Mouse (Mus musculus) intestine, embryonic 15.5 days (tissue): ENCODE data around the gene Nobox. TPM values are rescaled to one million over a fixed set of nuclear protein-coding genes. Genes with fewer than 3 reads are reported as not detected.
A peak's percentile ranks its signal among the peaks of the same experiment; 100 is the strongest.

Source experiments
- ATAC-seq: fragments of 200-750 bp; cut with Nextera tagmentation; 2 replicates; pipeline ENCODE4 v1.8.0; 2017; ENCODE audit warnings: moderate TSS enrichment, moderate library complexity
- H3K27ac ChIP-seq: fragments of 300-500 bp; sonication (generic); 2 replicates; pipeline ENCODE4 v1.5.1; 2015; ENCODE audit warnings: mild to moderate bottlenecking, inconsistent platforms
- H3K27me3 ChIP-seq: fragments of 300-500 bp; sonication (generic); replicated peaks from 2 replicates; pipeline ENCODE4 v1.6.1; 2015; ENCODE audit warnings: inconsistent platforms
- H3K36me3 ChIP-seq: fragments of 300-500 bp; sonication (generic); 2 replicates; pipeline ENCODE4 v1.6.1; 2015; ENCODE audit warnings: inconsistent platforms
- H3K4me1 ChIP-seq: fragments of 300-500 bp; sonication (generic); replicated peaks from 2 replicates; pipeline ENCODE4 v1.6.1; 2015; ENCODE audit warnings: inconsistent platforms
- H3K4me2 ChIP-seq: fragments of 300-500 bp; sonication (generic); replicated peaks from 2 replicates; pipeline ENCODE4 v1.6.1; 2015; ENCODE audit warnings: mild to moderate bottlenecking, inconsistent platforms
- H3K4me3 ChIP-seq: fragments of 300-500 bp; sonication (generic); replicated peaks from 2 replicates; pipeline ENCODE4 v1.5.1; 2015; ENCODE audit warnings: inconsistent platforms
- H3K9ac ChIP-seq: fragments of 300-500 bp; sonication (generic); 2 replicates; pipeline ENCODE4 v1.6.1; 2015; ENCODE audit warnings: inconsistent platforms
- H3K9me3 ChIP-seq: fragments of 300-500 bp; sonication (generic); 2 replicates; pipeline ENCODE4 v1.6.1; 2016; ENCODE audit warnings: inconsistent platforms
- WGBS: fragments of 180-500 bp; shearing (Covaris S2); methylation state at CpG from one replicate; pipeline ENCODE4 v1.1.7; 2015; 5-methylcytosine and 5-hydroxymethylcytosine counted together
- polyA plus RNA-seq: library from polyadenylated mRNA; unstranded; fragments of >200 nt; fragmentation: Nextera tagmentation; extraction: Ambion mirVana; gene quantifications from 2 replicates; pipeline ENCODE4 v1.2.1, GENCODE M21; 2015

The Nobox gene
- polyA plus RNA-seq, 1 experiment from 2014 or later, result not detected

DNA sequence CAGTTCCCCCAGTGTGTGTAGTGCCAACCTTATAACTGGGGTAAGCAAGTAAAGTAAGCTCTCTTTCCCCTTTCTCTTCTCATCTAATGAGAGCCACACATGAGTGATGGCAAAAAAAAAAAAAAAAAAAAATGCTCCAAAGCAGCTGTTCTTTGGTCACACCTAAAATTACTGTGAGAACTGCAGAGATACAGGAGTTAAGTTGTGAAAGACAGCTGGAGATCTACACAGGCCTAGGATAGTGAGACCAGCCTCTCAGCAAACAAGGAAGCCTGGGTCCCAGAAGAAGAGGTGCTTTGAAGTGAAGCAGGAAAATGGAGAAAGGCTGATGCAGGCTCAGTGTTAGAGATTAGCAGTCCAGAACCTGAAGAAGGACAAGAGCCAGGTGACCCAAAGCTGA lies 3.2 kb upstream of the Nobox start:
- Histone ChIP-seq H3K9me3 (no peaks in the 10 kb centered on the region), H3K4me1 (no peaks in the 10 kb centered on the region), H3K36me3 (no peaks in the 10 kb centered on the region), H3K9ac (no peak overlapping the region), H3K4me2 (no peak overlapping the region), H3K4me3 (no peak overlapping the region), H3K27me3 (no peaks in the 10 kb centered on the region), H3K27ac (no peak overlapping the region)
- no peak for ATAC-seq

DNA sequence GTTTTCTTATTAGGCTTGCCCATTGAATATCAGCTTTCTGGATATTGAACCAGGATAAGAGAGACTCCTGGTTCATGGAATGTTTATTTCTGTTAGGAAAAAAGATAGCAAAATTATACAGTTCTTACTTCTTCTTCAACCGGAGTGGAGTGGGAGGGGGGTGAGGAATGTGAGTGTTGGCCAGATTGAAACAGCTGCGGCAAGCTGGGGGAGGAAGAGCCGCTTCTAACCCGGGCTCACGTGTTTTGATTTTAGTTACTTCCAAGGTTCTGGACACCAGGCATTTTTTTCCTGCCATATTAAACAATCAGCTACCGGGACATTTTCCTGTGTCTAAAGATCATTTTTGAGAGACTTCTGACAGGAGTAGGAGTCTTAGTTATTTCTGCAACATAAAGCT lies 717 bp upstream of the Nobox start:
- Histone ChIP-seq H3K27ac (no peak overlapping the region), H3K27me3 (no peaks in the 10 kb centered on the region), H3K9me3 (no peaks in the 10 kb centered on the region), H3K4me2 (no peak overlapping the region), H3K4me3 (no peak overlapping the region), H3K4me1 (no peaks in the 10 kb centered on the region), H3K9ac (no peak overlapping the region), H3K36me3 (no peaks in the 10 kb centered on the region)
- WGBS, result 35% methylated on average over 6 of the region's 6 CpGs
- no peak for ATAC-seq

DNA sequence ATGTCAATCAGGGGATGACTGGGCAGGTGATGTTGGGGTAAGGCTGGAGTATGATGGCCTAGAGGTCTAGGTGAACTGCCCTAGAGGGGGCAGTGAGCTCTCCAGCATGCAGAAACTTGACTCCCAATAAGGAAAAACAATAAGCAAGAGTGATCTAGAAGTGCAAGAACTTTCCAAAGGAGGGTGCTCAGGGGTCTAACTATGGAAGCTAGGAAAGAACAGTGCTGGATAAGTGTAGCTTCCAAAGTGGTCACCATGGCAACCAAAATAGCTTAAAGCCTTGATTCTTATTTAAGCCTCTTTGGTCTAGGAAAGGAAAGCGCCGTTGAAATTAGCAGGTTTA lies 11.9 kb downstream of the Nobox start:
- ATAC-seq, result peak; percentile 39
- Histone ChIP-seq H3K9me3 (no peaks in the 10 kb centered on the region), H3K27me3 (no peaks in the 10 kb centered on the region), H3K9ac (no peak overlapping the region), H3K4me1 (peaks cover 13% of the 10 kb centered on the region), H3K4me3 (no peak overlapping the region), H3K27ac (no peak overlapping the region), H3K4me2 (no peak overlapping the region), H3K36me3 (no peaks in the 10 kb centered on the region)
- 46% methylated on average over 2 of the region's 2 CpGs for WGBS

DNA sequence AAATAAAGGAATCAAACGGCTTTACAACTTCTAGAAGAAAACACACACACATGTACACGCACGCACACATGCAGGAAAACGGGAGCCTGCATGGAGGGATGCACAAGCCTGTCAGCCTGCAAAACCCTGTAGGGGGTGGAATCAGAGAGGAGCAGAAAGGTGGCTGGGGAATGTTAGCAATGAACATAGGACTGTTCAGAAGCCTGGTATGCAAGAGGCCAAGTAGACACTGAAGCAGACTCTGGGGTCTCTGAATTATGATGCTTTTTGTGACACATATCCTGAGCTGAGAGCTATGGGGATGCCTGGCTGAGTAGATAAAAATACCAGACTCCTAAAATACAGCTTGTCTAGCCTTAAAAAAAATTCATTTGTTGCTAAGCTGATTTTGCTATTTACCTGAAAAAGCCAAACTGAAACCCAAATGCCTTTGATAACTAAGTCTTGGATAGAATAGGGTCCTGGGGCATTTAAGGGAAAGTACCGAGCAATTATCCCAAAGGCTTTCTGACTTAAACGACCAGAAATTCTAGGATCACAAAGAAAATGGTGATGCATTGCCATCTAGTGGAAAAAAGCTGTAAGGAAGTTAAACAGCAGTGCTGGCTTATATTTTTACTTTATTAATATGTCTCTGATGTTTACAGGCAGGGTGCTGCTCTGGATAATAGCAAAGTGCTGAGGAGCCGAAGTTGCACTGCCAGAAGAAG lies 12.4 kb downstream of the Nobox start:
- Histone ChIP-seq H3K4me3 (no peak overlapping the region), H3K9me3 (no peaks in the 10 kb centered on the region), H3K27ac (no peak overlapping the region), H3K4me2 (no peak overlapping the region), H3K4me1 (peaks cover 13% of the 10 kb centered on the region), H3K36me3 (no peaks in the 10 kb centered on the region), H3K27me3 (no peaks in the 10 kb centered on the region), H3K9ac (no peak overlapping the region)
- no peak; the same call in none of the 2 replicates for ATAC-seq
- WGBS, result 34% methylated on average over 7 of the region's 7 CpGs

DNA sequence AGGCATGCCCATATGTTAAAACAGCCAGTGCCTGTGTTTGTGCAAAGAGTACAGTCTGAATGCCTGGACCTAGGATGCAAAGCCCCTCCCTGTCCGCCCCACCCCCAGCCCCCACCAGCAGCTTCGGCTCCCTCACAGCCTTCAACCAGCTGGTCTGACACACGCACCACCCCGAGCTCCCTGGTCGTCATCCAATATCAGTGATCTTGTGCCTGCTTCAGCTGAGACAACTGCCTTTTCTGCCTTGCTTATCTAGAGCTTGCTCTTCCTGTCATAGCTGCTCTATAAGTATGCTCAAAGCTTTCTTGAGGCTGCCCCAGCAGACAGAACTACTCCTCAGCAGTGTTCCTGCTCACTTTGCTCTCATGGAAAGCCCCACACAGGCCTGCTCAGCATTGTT lies 13.4 kb downstream of the Nobox start:
- WGBS, result 23% methylated on average over 5 of the region's 5 CpGs
- Histone ChIP-seq H3K9me3 (no peaks in the 10 kb centered on the region), H3K27me3 (no peaks in the 10 kb centered on the region), H3K36me3 (no peaks in the 10 kb centered on the region), H3K4me1 (peaks cover 13% of the 10 kb centered on the region), H3K4me2 (no peak overlapping the region), H3K9ac (no peak overlapping the region), H3K4me3 (no peak overlapping the region), H3K27ac (no peak overlapping the region; the same call in 1 of the 2 replicates)
- 0 out of 2 replicates have a peak, but pooled peaks have one; percentile 3 for ATAC-seq

DNA sequence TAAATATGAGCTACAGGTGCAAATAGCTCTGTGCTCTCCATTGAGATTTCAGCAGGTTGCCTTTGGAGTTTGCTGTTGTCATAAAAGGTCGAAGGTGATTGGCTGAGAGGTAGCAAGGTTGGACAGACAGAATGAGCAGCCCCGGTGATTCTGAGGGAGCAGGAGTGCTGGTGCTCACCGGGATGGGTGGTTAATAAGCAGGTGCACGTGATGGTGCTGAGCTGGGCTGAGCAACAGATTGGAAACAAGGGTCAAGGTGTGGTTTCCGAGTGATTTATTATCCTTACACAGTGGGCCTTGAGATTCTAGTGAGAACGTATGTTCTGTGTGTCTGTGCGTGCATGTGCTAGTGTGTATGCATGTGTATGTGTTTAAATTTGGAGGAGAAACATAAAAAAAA lies 16.2 kb downstream of the Nobox start:
- Histone ChIP-seq H3K36me3 (peaks cover 10% of the 10 kb centered on the region), H3K9ac (no peak overlapping the region), H3K27ac (peak overlapping the region; percentile 76), H3K4me3 (no peak overlapping the region), H3K27me3 (no peaks in the 10 kb centered on the region), H3K4me2 (no peak overlapping the region), H3K4me1 (peaks cover 13% of the 10 kb centered on the region), H3K9me3 (no peaks in the 10 kb centered on the region)
- 62% methylated on average over 7 of the region's 7 CpGs for WGBS
- peak; percentile 42 for ATAC-seq

DNA sequence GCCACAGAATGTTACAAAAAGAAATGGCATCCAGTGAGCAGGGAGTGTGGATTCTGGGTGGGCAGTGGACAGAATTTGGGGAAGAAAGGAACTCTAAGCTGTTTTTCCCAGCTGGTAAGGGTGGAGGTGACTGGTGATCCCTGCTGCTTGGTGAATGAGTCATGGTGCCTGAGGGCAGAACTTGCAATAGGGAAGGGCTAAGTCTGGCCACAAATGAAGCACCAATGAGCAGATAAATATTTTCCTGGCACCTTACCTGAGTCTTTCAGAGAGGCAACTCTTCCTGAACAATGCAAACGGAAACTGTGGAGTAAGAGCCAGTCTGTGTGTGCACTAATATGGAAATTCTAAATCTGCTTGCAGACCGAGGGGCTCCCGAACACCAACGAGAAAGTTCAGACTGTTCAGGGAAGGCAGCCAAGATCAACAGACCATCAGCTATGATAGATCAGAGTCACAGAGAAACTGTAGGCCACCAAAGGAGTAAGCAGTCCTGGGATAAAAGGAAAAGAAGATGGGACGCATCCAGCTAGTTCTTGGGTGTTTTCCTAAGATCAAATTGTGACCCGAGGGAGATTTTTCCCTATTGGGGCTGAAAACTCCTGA lies 16.8 kb downstream of the Nobox start:
- Histone ChIP-seq H3K9me3 (no peaks in the 10 kb centered on the region), H3K36me3 (peaks cover 11% of the 10 kb centered on the region), H3K9ac (no peak overlapping the region), H3K4me1 (peaks cover 13% of the 10 kb centered on the region), H3K4me2 (0 out of 2 replicates have a peak overlapping the region, but pooled peaks have one; percentile 14), H3K27ac (peak overlapping the region; percentile 76), H3K4me3 (no peak overlapping the region), H3K27me3 (no peaks in the 10 kb centered on the region)
- ATAC-seq, result peak; percentile 80
- WGBS, result 46% methylated on average over 6 of the region's 6 CpGs

DNA sequence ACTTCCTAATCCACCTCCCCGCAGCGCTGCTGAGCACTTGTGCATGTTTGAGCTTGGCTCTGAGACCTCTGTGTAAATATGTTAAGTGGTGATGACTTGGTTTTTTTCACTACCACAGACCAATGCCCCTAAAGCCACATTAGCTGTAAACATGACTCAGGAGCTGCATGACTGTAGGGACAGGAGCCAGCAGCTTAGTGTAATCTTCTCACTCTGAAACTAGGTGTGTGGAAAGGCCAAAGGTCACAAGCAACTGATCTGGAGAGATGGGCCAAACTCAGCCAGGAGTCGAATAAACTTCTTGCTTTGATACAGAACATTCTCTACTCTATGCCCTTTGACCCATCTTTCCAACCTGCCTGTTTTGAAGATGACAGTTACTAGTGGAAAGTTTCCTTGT lies 17.3 kb downstream of the Nobox start:
- no peak overlapping the region for H3K9ac ChIP-seq
- H3K4me3 ChIP-seq, result no peak overlapping the region
- no peaks in the 10 kb centered on the region for H3K27me3 ChIP-seq
- H3K36me3 ChIP-seq, result peaks cover 13% of the 10 kb centered on the region
- H3K9me3 ChIP-seq, result no peaks in the 10 kb centered on the region
- 0 out of 2 replicates have a peak overlapping the region, but pooled peaks have one; percentile 14 for H3K4me2 ChIP-seq
- ATAC-seq, result peak; percentile 86
- 29% methylated on average over 3 of the region's 3 CpGs for WGBS
- peaks cover 13% of the 10 kb centered on the region for H3K4me1 ChIP-seq
- H3K27ac ChIP-seq, result peak overlapping the region; percentile 76

DNA sequence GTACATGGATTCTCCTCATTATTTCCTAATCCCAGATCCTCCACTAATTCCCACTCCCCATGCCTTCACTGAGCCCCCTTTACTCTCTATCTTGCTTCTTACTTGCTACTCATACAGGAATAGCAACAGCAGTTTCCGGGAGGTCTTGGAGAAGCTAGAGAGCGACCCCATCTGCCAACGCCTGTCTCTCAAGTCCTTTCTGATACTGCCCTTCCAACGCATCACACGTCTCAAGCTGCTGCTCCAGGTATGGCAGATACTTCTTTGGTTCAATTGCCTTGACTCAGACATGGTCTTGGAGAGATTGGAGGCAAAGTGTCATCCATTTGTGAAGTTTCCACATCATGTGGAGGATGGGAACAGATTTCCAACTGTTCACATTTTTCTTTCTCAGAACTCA lies 28.9 kb downstream of the Nobox start:
- H3K27ac ChIP-seq, result no peak overlapping the region
- H3K4me1 ChIP-seq, result no peaks in the 10 kb centered on the region
- ATAC-seq, result no peak
- peaks cover 34% of the 10 kb centered on the region for H3K36me3 ChIP-seq
- H3K9ac ChIP-seq, result no peak overlapping the region
- WGBS, result 93% methylated on average over 5 of the region's 5 CpGs
- H3K4me2 ChIP-seq, result no peak overlapping the region
- H3K4me3 ChIP-seq, result no peak overlapping the region
- no peaks in the 10 kb centered on the region for H3K27me3 ChIP-seq
- H3K9me3 ChIP-seq, result no peaks in the 10 kb centered on the region

DNA sequence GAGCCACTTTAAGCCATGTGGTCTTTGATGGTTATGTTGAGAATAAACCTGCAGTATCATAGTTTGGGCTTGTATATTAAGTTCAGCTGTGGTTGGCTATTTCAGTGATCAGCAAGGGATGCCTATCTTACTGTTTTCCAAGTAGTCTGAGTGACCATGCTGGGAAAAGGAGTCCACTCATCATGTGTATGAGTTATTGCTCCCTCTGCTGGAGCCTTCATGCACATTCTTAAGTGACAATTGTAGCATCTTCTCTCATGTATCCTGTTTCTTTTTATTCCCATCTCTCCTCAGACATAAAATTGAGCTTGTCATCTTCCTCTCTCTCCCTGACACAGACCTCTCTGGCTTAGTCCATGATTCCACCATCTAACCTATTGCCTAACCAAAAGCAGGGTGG lies 31.1 kb downstream of the Nobox start:
- H3K36me3 ChIP-seq, result peaks cover 33% of the 10 kb centered on the region
- no peaks in the 10 kb centered on the region for H3K9me3 ChIP-seq

DNA sequence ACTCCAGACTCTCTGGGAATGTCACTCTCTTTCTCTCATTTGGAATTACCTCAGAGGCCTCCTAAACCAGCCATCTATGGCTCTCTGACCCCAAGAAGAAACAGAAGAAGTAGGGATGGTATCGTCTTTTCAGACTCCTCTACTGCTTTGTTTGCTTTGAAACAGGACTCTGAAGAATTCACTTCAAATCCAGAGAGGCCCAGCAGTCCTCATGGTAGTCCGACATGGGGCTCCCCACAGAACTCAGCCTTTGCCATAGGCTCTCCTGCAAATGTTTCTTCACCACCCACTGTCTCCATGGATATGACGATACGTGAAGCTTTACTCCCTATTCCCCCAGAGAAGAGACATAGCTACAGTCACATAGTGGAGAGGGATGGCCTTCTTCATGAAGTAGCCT lies 35.2 kb downstream of the Nobox start:
- Histone ChIP-seq H3K27me3 (no peaks in the 10 kb centered on the region), H3K27ac (no peak overlapping the region), H3K4me2 (no peak overlapping the region), H3K36me3 (peaks cover 18% of the 10 kb centered on the region; the same call in 1 of the 2 replicates), H3K9me3 (no peaks in the 10 kb centered on the region), H3K4me3 (no peak overlapping the region), H3K4me1 (no peaks in the 10 kb centered on the region), H3K9ac (no peak overlapping the region)
- WGBS, result 92% methylated on average over 4 of the region's 4 CpGs
- no peak for ATAC-seq

More for the DNA sequence above, 31.1 kb downstream of the Nobox start:
- no peak overlapping the region for H3K27ac ChIP-seq
- no peaks in the 10 kb centered on the region for H3K4me1 ChIP-seq
- no peak overlapping the region for H3K4me2 ChIP-seq
- H3K27me3 ChIP-seq, result no peaks in the 10 kb centered on the region
- ATAC-seq, result no peak
- no peak overlapping the region for H3K9ac ChIP-seq
- H3K4me3 ChIP-seq, result no peak overlapping the region

DNA sequence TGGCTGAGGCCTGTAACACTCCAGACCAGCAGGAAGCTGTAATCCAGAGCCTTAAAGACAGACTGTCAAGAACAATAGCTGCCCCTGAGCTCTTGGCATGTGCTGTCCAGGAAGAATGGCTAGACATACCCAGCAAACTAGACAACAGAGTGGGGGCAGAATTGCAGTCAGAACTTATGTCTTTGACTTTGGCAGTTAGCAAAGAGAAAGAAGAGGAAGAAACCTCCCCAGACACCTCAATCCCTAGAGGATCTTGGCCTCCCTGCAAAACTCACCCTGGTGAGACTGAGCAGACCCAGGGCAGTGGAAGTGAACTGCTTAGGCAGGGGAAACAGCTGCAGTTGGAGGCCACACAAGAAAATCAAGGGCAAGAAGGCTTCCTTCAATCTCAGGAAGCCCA lies 36.8 kb downstream of the Nobox start:
- H3K9ac ChIP-seq, result no peak overlapping the region
- no peaks in the 10 kb centered on the region for H3K27me3 ChIP-seq
- ATAC-seq, result no peak
- H3K4me1 ChIP-seq, result no peaks in the 10 kb centered on the region
- no peak overlapping the region for H3K4me2 ChIP-seq
- peaks cover 18% of the 10 kb centered on the region; the same call in 1 of the 2 replicates for H3K36me3 ChIP-seq
- H3K4me3 ChIP-seq, result no peak overlapping the region
- 0 out of 2 replicates have a peak overlapping the region, but pooled peaks have one; percentile 36 for H3K27ac ChIP-seq
- H3K9me3 ChIP-seq, result no peaks in the 10 kb centered on the region

DNA sequence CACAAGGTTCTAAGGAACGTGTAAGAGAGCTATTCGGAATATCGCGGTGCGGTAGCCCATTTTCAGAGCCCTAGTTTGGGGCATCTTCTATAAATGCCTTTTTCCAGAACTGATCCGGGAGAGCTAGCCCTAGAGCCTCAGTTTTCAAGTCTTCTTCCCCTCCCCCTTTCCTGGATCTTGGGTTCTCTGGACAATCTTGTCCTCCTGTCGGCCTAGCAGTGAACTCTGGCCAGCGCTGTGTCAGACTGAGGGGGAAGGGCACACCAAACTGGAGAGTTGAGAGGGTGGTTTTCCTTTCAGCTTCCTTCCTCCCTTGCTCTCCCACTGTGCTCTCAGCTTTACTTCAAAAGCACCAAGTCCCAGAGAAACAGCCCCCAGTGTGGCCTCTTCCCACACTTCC lies 43.0 kb downstream of the Nobox start:
- Histone ChIP-seq H3K27ac (peak overlapping the region; percentile 71), H3K9me3 (no peaks in the 10 kb centered on the region), H3K4me1 (peaks cover 3% of the 10 kb centered on the region; the same call in 1 of the 2 replicates), H3K4me2 (peak overlapping the region; percentile 78), H3K9ac (peak overlapping the region; percentile 75), H3K27me3 (no peaks in the 10 kb centered on the region), H3K36me3 (no peaks in the 10 kb centered on the region), H3K4me3 (peak overlapping the region; percentile 70)
- WGBS, result 3% methylated on average over 8 of the region's 8 CpGs
- peak; percentile 67 for ATAC-seq
